Comparison of ENCODE assay signal across 13 mouse cellular contexts in the genomic region with DNA sequence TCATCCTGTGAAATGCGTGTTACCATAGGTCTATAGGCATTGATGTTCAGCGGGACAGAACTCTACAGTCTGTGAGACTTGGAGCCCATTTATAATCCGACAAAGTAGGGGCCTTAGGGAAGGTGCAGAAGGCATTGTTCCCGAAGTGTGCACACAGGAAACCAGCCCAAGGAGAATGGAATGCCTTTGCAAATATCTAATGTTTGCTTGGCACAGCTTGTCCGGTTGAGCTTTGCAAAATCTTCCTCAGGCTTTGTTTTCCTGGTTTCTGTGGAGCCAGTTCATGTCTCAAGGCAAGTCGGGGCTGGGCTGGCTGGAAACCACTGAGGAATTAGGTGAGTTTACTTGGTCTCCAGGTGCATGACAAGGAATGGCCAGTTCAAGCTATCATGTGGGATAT.
"Had no signal": no experiment of that assay in that cellular context is flagged by ENCODE, and none has a peak within 500 bp of the region (broad histone marks: within the 10 kb centered on the region; RNA-seq: fewer than 3 reads in every experiment).

No protein-coding gene starts in this region.

- H3K4me2 ChIP-seq: intestine, embryonic 15.5 days; kidney, embryonic 15.5 days; liver, embryonic 11.5 days; liver, embryonic 15.5 days; midbrain, embryonic 12.5 days had no signal

- DNase-seq: kidney, adult 18-20 months; kidney, postnatal 25 days; right cerebral cortex, postnatal 25 days; thymus, postnatal 36 days had no signal

- H3K27me3 ChIP-seq: intestine, embryonic 15.5 days; kidney, embryonic 15.5 days; liver, embryonic 15.5 days; megakaryocyte, embryonic 14.5 days; midbrain, embryonic 12.5 days had no signal

- H3K4me1 ChIP-seq: intestine, embryonic 15.5 days; kidney, embryonic 15.5 days; limb, embryonic 10.5 days; liver, embryonic 15.5 days; megakaryocyte, embryonic 14.5 days; midbrain, embryonic 12.5 days had no signal

- H3K27ac ChIP-seq: intestine, embryonic 15.5 days; kidney, embryonic 15.5 days; left cerebral cortex, adult 2 months; limb, embryonic 10.5 days; liver, embryonic 15.5 days; macrophage; midbrain, embryonic 12.5 days had no signal

- H3K4me3 ChIP-seq: intestine, embryonic 15.5 days; kidney, embryonic 15.5 days; left cerebral cortex, adult 2 months; limb, embryonic 10.5 days; liver, embryonic 15.5 days; megakaryocyte, embryonic 14.5 days; midbrain, embryonic 12.5 days had no signal

- H3K36me3 ChIP-seq: intestine, embryonic 15.5 days; kidney, embryonic 15.5 days; limb, embryonic 10.5 days; liver, embryonic 15.5 days; midbrain, embryonic 12.5 days had no signal

- H3K9ac ChIP-seq: intestine, embryonic 15.5 days; kidney, embryonic 15.5 days; liver, embryonic 15.5 days; midbrain, embryonic 12.5 days had no signal

- H3K9me3 ChIP-seq: intestine, embryonic 15.5 days; kidney, embryonic 15.5 days; limb, embryonic 10.5 days; liver, embryonic 15.5 days; megakaryocyte, embryonic 14.5 days; midbrain, embryonic 12.5 days had no signal

- ATAC-seq: intestine, embryonic 15.5 days had no signal
